Mouse (Mus musculus): ENCODE measurements around the gene Clcn1. TPM values are rescaled to one million over a fixed set of nuclear protein-coding genes. Genes with fewer than 3 reads are reported as not detected.
A peak's percentile ranks its signal among the peaks of the same experiment; 100 is the strongest.

Gene Clcn1
- polyA plus RNA-seq, 1 experiment from 2014 or later = not detected

- no peak for DNase-seq (ENCODE audit: low spot score)
- Histone ChIP-seq H3K4me3 (ENCODE audit: low read depth, low read length) (no peak overlapping the region), H3K4me1 (ENCODE audit: insufficient read depth, low read depth, low read length) (peaks cover 27% of the 10 kb centered on the region), H3K9ac (replicated peaks; ENCODE audit: low read depth) (no peak overlapping the region), H3K36me3 (ENCODE audit: insufficient read depth, low read length) (peaks cover 46% of the 10 kb centered on the region), H3K4me2 (replicated peaks; ENCODE audit: low read depth, low read length) (no peak overlapping the region), H3K9me3 (ENCODE audit: low read length) (no peaks in the 10 kb centered on the region), H3K27me3 (replicated peaks; ENCODE audit: insufficient read depth, low read length) (no peaks in the 10 kb centered on the region), H3K27ac (ENCODE audit: low read length) (no peak overlapping the region)
- ATAC-seq = no peak
- TF ChIP-seq CTCF (IDR thresholded peaks at IDR 0.05) = no peak
- no peak for TF ChIP-seq EP300 (IDR thresholded peaks at IDR 0.05)
- WGBS = 90% methylated on average over 13 of the region's 13 CpGs
Observed at GRCm38 (mm10) chr6:42355794-42356600, 69.5 kb downstream of the Clcn1 start.

GRCm38 (mm10) chr6:42356913-42357312, 70.4 kb downstream of the Clcn1 start:
- Histone ChIP-seq H3K4me3 (ENCODE audit: low read depth, low read length) (no peak overlapping the region), H3K9me3 (ENCODE audit: low read length) (no peaks in the 10 kb centered on the region), H3K9ac (replicated peaks; ENCODE audit: low read depth) (no peak overlapping the region), H3K36me3 (ENCODE audit: insufficient read depth, low read length) (peaks cover 46% of the 10 kb centered on the region), H3K27me3 (replicated peaks; ENCODE audit: insufficient read depth, low read length) (no peaks in the 10 kb centered on the region), H3K27ac (ENCODE audit: low read length) (peak overlapping the region; percentile 38; the same call in 1 of the 2 replicates), H3K4me2 (replicated peaks; ENCODE audit: low read depth, low read length) (0 out of 2 replicates have a peak overlapping the region, but pooled peaks have one; percentile 3), H3K4me1 (ENCODE audit: insufficient read depth, low read depth, low read length) (peaks cover 19% of the 10 kb centered on the region)
- ATAC-seq (no peak), DNase-seq (ENCODE audit: low spot score) (no peak)
- TF ChIP-seq EP300 (IDR thresholded peaks at IDR 0.05) = no peak
- no peak for TF ChIP-seq CTCF (IDR thresholded peaks at IDR 0.05)
- WGBS = 69% methylated on average over 5 of the region's 5 CpGs

GRCm38 (mm10) chr6:42357901-42358300, 71.4 kb downstream of the Clcn1 start:
- Histone ChIP-seq H3K9ac (replicated peaks; ENCODE audit: low read depth) (no peak overlapping the region), H3K27ac (ENCODE audit: low read length) (no peak overlapping the region), H3K9me3 (ENCODE audit: low read length) (no peaks in the 10 kb centered on the region), H3K4me1 (ENCODE audit: insufficient read depth, low read depth, low read length) (peaks cover 13% of the 10 kb centered on the region), H3K36me3 (ENCODE audit: insufficient read depth, low read length) (peaks cover 46% of the 10 kb centered on the region), H3K27me3 (replicated peaks; ENCODE audit: insufficient read depth, low read length) (no peaks in the 10 kb centered on the region), H3K4me3 (ENCODE audit: low read depth, low read length) (no peak overlapping the region), H3K4me2 (replicated peaks; ENCODE audit: low read depth, low read length) (no peak overlapping the region)
- no peak for ATAC-seq
- TF ChIP-seq CTCF (IDR thresholded peaks at IDR 0.05) = no peak
- no peak for TF ChIP-seq EP300 (IDR thresholded peaks at IDR 0.05)
- WGBS = 40% methylated on average over 6 of the region's 6 CpGs
- DNase-seq (ENCODE audit: low spot score) = no peak

GRCm38 (mm10) chr6:42358901-42359300, 72.4 kb downstream of the Clcn1 start:
- WGBS = 72% methylated on average over 12 of the region's 12 CpGs
- peaks cover 46% of the 10 kb centered on the region for H3K36me3 ChIP-seq (ENCODE audit: insufficient read depth, low read length)
- H3K27me3 ChIP-seq (replicated peaks; ENCODE audit: insufficient read depth, low read length) = no peaks in the 10 kb centered on the region
- H3K9me3 ChIP-seq (ENCODE audit: low read length) = no peaks in the 10 kb centered on the region
- H3K4me1 ChIP-seq (ENCODE audit: insufficient read depth, low read depth, low read length) = peaks cover 8% of the 10 kb centered on the region
- DNase-seq (ENCODE audit: low spot score) (no peak), ATAC-seq (no peak)
- TF ChIP-seq EP300 (IDR thresholded peaks at IDR 0.05) (no peak), CTCF (IDR thresholded peaks at IDR 0.05) (no peak)
- H3K4me2 ChIP-seq (replicated peaks; ENCODE audit: low read depth, low read length) = no peak overlapping the region
- no peak overlapping the region for H3K9ac ChIP-seq (replicated peaks; ENCODE audit: low read depth)
- H3K27ac ChIP-seq (ENCODE audit: low read length) = 0 out of 2 replicates have a peak overlapping the region, but pooled peaks have one; percentile 7
- no peak overlapping the region for H3K4me3 ChIP-seq (ENCODE audit: low read depth, low read length)

- no peaks in the 10 kb centered on the region for H3K27me3 ChIP-seq (replicated peaks; ENCODE audit: insufficient read depth, low read length)
- peak; percentile 66 for DNase-seq (ENCODE audit: low spot score)
- no peak overlapping the region for H3K9ac ChIP-seq (replicated peaks; ENCODE audit: low read depth)
- no peaks in the 10 kb centered on the region for H3K9me3 ChIP-seq (ENCODE audit: low read length)
- H3K4me2 ChIP-seq (replicated peaks; ENCODE audit: low read depth, low read length) = no peak overlapping the region
- TF ChIP-seq EP300 (IDR thresholded peaks at IDR 0.05) = no peak
- TF ChIP-seq CTCF (IDR thresholded peaks at IDR 0.05) = no peak
- no peak for ATAC-seq
- peak overlapping the region; percentile 7; the same call in 1 of the 2 replicates for H3K27ac ChIP-seq (ENCODE audit: low read length)
- H3K4me3 ChIP-seq (ENCODE audit: low read depth, low read length) = no peak overlapping the region
- 54% methylated on average over 9 of the region's 9 CpGs for WGBS
- peaks cover 5% of the 10 kb centered on the region for H3K4me1 ChIP-seq (ENCODE audit: insufficient read depth, low read depth, low read length)
- H3K36me3 ChIP-seq (ENCODE audit: insufficient read depth, low read length) = peaks cover 50% of the 10 kb centered on the region
Observed at GRCm38 (mm10) chr6:42359364-42360147, 73.1 kb downstream of the Clcn1 start.

- no peak overlapping the region for H3K4me2 ChIP-seq (replicated peaks; ENCODE audit: low read depth, low read length)
- no peaks in the 10 kb centered on the region for H3K9me3 ChIP-seq (ENCODE audit: low read length)
- H3K4me1 ChIP-seq (ENCODE audit: insufficient read depth, low read depth, low read length) = no peaks in the 10 kb centered on the region; the same call in 1 of the 2 replicates
- H3K9ac ChIP-seq (replicated peaks; ENCODE audit: low read depth) = no peak overlapping the region
- ATAC-seq = no peak
- DNase-seq (ENCODE audit: low spot score) = no peak
- H3K36me3 ChIP-seq (ENCODE audit: insufficient read depth, low read length) = peaks cover 44% of the 10 kb centered on the region
- no peak overlapping the region for H3K4me3 ChIP-seq (ENCODE audit: low read depth, low read length)
- 80% methylated on average over 6 of the region's 6 CpGs for WGBS
- H3K27ac ChIP-seq (ENCODE audit: low read length) = peak overlapping the region; percentile 15; the same call in 1 of the 2 replicates
- H3K27me3 ChIP-seq (replicated peaks; ENCODE audit: insufficient read depth, low read length) = no peaks in the 10 kb centered on the region
- TF ChIP-seq CTCF (IDR thresholded peaks at IDR 0.05) = no peak
- TF ChIP-seq EP300 (IDR thresholded peaks at IDR 0.05) = no peak
Observed at GRCm38 (mm10) chr6:42360231-42360840, 73.9 kb downstream of the Clcn1 start.
